Mouse (Mus musculus): ENCODE measurements at regions not wholly inside any gene's neighbourhood (a gene's known extent, or its start where the extent isn't known, plus 50 kb on each side); places are given as distances from the start of the nearest gene placed in this dataset.

DNA sequence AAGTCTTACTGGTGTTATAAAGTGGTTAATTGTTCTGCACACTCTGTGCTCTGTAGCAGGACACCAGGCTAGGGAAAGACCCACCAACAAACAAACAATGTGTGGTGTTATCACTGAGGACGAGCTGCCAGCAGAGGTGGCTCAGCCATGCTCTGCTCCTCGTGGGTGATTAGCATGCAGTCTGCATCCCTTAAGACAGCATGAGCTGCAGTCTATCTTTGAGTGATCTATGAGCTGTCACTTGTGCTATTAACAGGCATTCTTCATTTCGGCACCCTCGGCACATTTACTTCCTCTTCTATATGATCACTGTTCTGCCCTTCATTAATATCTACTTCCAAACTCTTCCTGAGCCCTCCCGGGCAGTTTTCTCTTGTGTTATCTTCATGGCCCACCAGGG is 178.5 kb upstream of the Ntf3 start:
- TF ChIP-seq POLR2A (IDR thresholded peaks at IDR 0.05; ENCODE audit: insufficient read depth, low read depth, low read length) (no peak), CTCF (IDR thresholded peaks at IDR 0.05; ENCODE audit: insufficient read depth, low read depth, low read length) (no peak)

All from olfactory bulb, adult 2 months (tissue).